Mouse (Mus musculus) limb, embryonic 12.5 days (tissue): ENCODE data around the gene Afdn. TPM values are rescaled to one million over a fixed set of nuclear protein-coding genes. Genes with fewer than 3 reads are reported as not detected.

Experiments
- ATAC-seq: fragments of 200-750 bp; cut with Nextera tagmentation; 2 replicates; pipeline ENCODE4 v1.8.0; 2017; ENCODE audit warnings: low read depth, moderate TSS enrichment; ENCODE audit not compliant: insufficient number of reproducible peaks, insufficient read depth, low FRiP score, low TSS enrichment
- H3K27ac ChIP-seq: fragments of 300-500 bp; sonication (generic); 2 replicates; pipeline ENCODE4 v1.5.1; 2016; ENCODE audit warnings: mild to moderate bottlenecking, moderate library complexity
- H3K27me3 ChIP-seq: fragments of 300-500 bp; sonication (generic); 2 replicates; pipeline ENCODE4 v1.6.1; 2016; ENCODE audit warnings: mild to moderate bottlenecking, moderate library complexity
- H3K36me3 ChIP-seq: fragments of 300-500 bp; sonication (generic); 2 replicates; pipeline ENCODE4 v1.6.1; 2016; ENCODE audit warnings: mild to moderate bottlenecking, moderate library complexity
- H3K4me1 ChIP-seq: fragments of 300-500 bp; sonication (generic); replicated peaks from 2 replicates; pipeline ENCODE4 v1.6.1; 2016
- H3K4me2 ChIP-seq: fragments of 300-500 bp; sonication (generic); 2 replicates; pipeline ENCODE4 v1.6.1; 2016; ENCODE audit warnings: mild to moderate bottlenecking, moderate library complexity
- H3K4me3 ChIP-seq: fragments of 300-500 bp; sonication (generic); replicated peaks from 2 replicates; pipeline ENCODE4 v1.5.1; 2016; ENCODE audit warnings: mild to moderate bottlenecking
- H3K9ac ChIP-seq: fragments of 300-500 bp; sonication (generic); replicated peaks from 2 replicates; pipeline ENCODE4 v1.6.1; 2016; ENCODE audit warnings: mild to moderate bottlenecking, moderate library complexity
- H3K9me3 ChIP-seq: fragments of 300-500 bp; sonication (generic); 2 replicates; pipeline ENCODE4 v1.6.1; 2016; ENCODE audit warnings: mild to moderate bottlenecking, moderate library complexity
- WGBS: fragments of 180-500 bp; shearing (Covaris S2); methylation state at CpG from one replicate; pipeline ENCODE4 v1.1.7; 2016; 5-methylcytosine and 5-hydroxymethylcytosine counted together
- polyA plus RNA-seq: library from polyadenylated mRNA; unstranded; fragments of >200 nt; fragmentation: Nextera tagmentation; extraction: Ambion mirVana; gene quantifications from 2 replicates; pipeline ENCODE4 v1.2.1, GENCODE M21; 2016

Afdn gene
- polyA plus RNA-seq, 1 experiment from 2014 or later: 76.5 TPM

DNA sequence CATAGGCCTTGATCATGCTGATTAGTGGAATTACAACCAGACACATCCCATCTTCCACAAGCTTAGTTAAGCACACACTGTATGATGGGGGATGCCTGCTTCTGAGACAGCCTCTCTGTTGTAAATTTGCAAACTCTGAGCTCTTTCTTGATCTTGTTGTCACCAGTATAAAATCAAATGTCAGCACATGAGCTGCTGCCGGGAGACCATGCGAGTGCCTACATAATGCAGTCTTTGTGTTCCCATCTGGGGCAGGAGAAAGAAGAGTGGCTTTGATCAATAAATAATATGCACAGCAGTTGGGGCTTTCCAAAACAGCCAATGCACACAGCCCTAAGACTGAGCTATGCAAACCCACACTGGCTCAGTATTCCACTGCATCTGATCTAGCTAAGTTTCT lies 37.9 kb upstream of the Afdn start:
- WGBS: 45% methylated on average over 2 of the region's 2 CpGs

DNA sequence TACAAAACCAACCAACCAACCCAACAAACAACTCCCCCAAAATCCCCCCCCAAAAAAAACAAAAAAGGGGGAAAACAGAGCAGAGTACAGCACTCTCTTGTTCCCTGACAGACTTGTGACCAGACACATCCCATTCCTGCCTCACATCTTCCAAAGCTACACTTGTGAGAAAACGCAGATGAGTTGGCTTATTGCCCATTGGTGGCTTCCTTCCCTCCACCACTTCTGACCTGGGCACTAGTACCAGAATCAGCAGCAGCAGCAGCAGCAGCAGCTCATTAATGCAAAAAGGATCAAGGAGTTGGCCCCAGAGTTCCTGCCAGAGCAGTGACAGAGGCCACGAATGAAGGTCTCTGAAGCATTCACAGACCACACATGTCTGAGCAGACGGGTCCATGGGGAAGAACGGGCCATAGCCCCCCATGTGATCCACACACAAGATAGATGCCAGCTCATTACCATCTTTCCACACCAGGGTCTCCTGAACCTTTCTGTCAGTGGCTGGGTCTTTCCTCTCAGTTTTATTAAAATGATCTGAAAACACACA lies 35.3 kb upstream of the Afdn start:
- Histone ChIP-seq H3K9ac (no peak overlapping the region), H3K27me3 (no peaks in the 10 kb centered on the region), H3K9me3 (no peaks in the 10 kb centered on the region), H3K4me3 (no peak overlapping the region), H3K36me3 (no peaks in the 10 kb centered on the region), H3K4me1 (0 out of 2 replicates have a peak, but pooled peaks cover 3% of the 10 kb centered on the region), H3K4me2 (no peak overlapping the region), H3K27ac (no peak overlapping the region)
- no peak for ATAC-seq
- WGBS: 54% methylated on average over 4 of the region's 4 CpGs

More for the DNA sequence above, 37.9 kb upstream of the Afdn start:
- ATAC-seq: no peak
- Histone ChIP-seq H3K36me3 (no peaks in the 10 kb centered on the region), H3K4me2 (no peak overlapping the region), H3K27me3 (no peaks in the 10 kb centered on the region), H3K9me3 (no peaks in the 10 kb centered on the region), H3K27ac (no peak overlapping the region), H3K9ac (no peak overlapping the region), H3K4me3 (no peak overlapping the region), H3K4me1 (0 out of 2 replicates have a peak, but pooled peaks cover 3% of the 10 kb centered on the region)

DNA sequence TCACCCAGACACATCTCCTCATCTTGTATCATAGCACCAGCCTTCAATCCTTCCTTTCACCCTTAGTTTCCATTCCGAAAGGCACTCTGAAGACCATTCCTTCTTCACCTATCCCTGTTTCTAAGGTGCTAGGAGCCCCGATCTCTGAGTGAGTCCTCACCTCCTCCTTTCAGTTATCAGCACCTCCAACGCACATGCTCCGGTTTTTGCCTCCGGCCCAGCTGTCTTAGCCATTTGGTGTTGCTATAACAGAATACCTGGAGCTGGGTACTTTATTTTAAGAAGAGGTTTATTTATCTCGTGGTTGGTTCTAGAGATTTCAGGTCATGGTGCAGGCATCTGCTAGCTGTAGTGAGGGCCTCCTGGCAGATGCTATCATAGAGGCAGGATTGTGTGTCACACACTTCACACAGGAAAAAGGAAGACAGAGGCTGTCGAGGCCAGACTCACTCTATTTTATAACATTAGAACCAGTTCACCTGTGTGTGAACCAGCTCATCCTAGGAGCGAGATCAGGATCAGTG lies 33.4 kb upstream of the Afdn start:
- Histone ChIP-seq H3K9ac (no peak overlapping the region), H3K4me1 (peaks cover 7% of the 10 kb centered on the region), H3K9me3 (no peaks in the 10 kb centered on the region), H3K27ac (no peak overlapping the region), H3K27me3 (no peaks in the 10 kb centered on the region), H3K36me3 (no peaks in the 10 kb centered on the region), H3K4me3 (no peak overlapping the region), H3K4me2 (no peak overlapping the region)
- WGBS: 91% methylated on average over 8 of the region's 8 CpGs
- ATAC-seq: no peak

DNA sequence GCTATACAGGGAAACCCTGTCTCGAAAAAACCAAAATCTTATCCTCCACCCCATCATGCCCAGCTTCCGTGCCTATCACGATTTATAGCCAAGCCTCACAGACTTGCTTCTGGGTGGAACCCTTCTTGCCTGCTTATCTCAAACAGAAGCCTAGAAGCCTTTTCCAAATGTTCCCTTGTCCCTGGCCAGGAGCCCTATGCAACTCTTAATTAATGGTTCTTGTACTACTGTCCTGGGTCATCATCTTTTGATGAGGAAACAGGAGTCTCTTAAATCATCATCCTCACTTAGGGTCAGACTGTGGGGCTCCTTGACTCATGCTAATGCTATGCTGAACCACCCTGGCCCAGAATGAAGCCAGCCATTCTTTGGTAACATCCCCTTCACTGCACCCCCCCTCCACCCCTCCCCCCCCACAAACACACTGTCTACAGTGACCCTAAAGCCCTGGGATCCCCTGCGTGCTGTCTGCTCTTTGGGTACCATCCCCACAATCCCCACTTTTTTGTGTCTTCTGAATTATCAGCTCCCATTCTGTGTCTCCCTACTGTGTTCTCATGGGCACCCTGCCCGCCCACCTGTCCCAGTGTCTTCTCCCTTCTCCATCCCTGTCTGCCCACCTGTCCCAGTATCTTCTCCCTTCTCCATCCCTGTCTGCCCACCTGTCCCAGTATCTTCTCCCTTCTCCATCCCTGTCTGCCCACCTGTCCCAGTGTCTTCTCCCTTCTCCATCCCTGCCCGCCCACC lies 29.2 kb upstream of the Afdn start:
- Histone ChIP-seq H3K27ac (no peak overlapping the region), H3K36me3 (no peaks in the 10 kb centered on the region), H3K9ac (no peak overlapping the region), H3K27me3 (0 out of 2 replicates have a peak, but pooled peaks cover 2% of the 10 kb centered on the region), H3K4me2 (no peak overlapping the region), H3K4me1 (peaks cover 12% of the 10 kb centered on the region), H3K9me3 (no peaks in the 10 kb centered on the region), H3K4me3 (no peak overlapping the region)
- no peak for ATAC-seq
- 91% methylated on average over 6 of the region's 6 CpGs for WGBS

DNA sequence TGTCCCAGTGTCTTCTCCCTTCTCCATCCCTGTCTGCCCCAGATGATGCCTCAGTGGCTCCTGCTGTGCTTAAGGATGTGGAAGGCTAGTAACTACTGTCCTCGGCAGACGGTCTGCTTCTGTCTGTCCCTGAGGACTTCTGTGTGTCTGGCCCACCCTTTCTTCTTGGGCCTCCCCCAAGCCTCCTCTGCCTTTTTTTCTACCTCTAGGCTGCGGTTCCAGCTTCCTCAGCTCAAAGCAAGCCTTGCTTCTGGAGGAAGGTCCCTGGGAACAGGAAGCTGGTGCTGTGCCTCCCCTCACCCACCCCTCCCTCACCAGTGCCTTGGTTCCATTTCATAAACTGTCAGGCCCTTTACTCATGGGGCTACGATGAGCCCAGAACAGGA lies 28.6 kb upstream of the Afdn start:
- 51% methylated on average over 4 of the region's 4 CpGs for WGBS
- no peaks in the 10 kb centered on the region for H3K36me3 ChIP-seq
- ATAC-seq: no peak
- H3K4me1 ChIP-seq: peaks cover 12% of the 10 kb centered on the region
- H3K4me3 ChIP-seq: no peak overlapping the region
- H3K9ac ChIP-seq: no peak overlapping the region
- H3K9me3 ChIP-seq: no peaks in the 10 kb centered on the region
- H3K4me2 ChIP-seq: no peak overlapping the region
- H3K27ac ChIP-seq: no peak overlapping the region
- H3K27me3 ChIP-seq: 0 out of 2 replicates have a peak, but pooled peaks cover 2% of the 10 kb centered on the region

DNA sequence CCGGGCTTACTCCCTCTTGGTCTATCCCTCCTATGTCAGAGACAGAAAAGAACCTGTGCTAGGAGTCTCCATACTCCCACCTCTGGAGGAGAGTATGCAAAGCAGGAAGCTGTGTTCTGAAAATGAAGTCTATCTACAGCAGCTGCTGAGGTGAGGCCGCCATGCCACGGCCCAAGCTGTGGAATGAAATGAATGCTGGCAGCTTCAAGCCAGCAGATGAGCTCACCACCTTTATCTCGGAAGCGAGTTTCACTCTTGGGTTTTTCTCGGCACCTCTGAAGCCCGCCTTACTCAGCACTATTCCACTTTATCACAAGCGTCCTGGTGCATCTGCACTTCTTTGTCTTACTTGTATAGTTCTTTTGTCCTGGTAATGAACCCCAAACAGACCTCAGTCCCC lies 27.7 kb upstream of the Afdn start:
- no peak overlapping the region for H3K4me2 ChIP-seq
- H3K4me3 ChIP-seq: no peak overlapping the region
- H3K36me3 ChIP-seq: no peaks in the 10 kb centered on the region
- no peak for ATAC-seq
- peaks cover 12% of the 10 kb centered on the region for H3K4me1 ChIP-seq
- no peak overlapping the region for H3K27ac ChIP-seq
- H3K27me3 ChIP-seq: 0 out of 2 replicates have a peak, but pooled peaks cover 2% of the 10 kb centered on the region
- H3K9me3 ChIP-seq: no peaks in the 10 kb centered on the region
- no peak overlapping the region for H3K9ac ChIP-seq
- WGBS: 54% methylated on average over 8 of the region's 8 CpGs

DNA sequence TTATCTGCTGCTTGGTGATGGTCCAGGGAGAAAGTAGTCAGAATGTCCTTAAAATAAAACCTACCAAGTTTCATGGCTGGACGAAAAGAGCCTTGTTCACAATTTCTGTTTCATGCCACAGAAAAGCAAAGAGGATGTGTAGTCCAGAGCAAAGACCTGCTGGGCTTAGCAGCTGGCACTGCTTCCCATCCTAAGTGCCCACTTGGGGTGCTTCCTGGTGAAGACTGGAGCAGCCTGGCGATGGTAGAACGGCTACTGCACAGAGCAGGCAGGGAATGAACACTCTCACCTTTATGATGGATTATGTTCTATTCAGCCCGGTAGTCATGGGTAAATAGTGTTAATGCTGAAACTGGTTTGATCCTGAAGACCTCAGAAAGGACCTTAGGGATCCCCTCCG lies 26.4 kb upstream of the Afdn start:
- Histone ChIP-seq H3K36me3 (no peaks in the 10 kb centered on the region), H3K27ac (no peak overlapping the region), H3K9me3 (no peaks in the 10 kb centered on the region), H3K9ac (no peak overlapping the region), H3K4me1 (peaks cover 12% of the 10 kb centered on the region), H3K4me2 (no peak overlapping the region), H3K4me3 (no peak overlapping the region), H3K27me3 (0 out of 2 replicates have a peak, but pooled peaks cover 2% of the 10 kb centered on the region)
- 90% methylated on average over 5 of the region's 5 CpGs for WGBS
- ATAC-seq: no peak

DNA sequence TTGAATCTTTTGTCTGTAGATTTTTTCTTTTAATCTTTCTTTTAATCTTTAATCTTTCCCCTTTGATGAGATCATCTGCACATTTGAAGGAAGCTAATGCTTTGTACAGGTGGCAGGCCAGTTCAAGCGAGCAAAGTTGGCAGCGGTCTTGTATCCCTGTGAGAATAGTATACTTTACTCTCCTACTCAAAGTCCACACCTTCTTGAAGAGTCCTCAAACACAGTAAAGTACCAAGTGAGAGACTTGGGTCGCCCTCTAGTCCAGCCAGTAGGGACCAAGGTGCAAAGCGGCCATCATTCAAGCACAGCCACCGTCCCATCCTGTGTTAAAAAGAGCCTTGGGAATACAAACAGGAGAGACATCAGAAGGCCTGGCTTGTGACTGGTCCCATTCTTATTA lies 25.3 kb upstream of the Afdn start:
- H3K27ac ChIP-seq: no peak overlapping the region
- H3K9ac ChIP-seq: no peak overlapping the region
- no peaks in the 10 kb centered on the region for H3K36me3 ChIP-seq
- no peak for ATAC-seq
- H3K4me3 ChIP-seq: no peak overlapping the region
- WGBS: 88% methylated on average over 5 of the region's 5 CpGs
- H3K4me2 ChIP-seq: no peak overlapping the region
- 0 out of 2 replicates have a peak, but pooled peaks cover 2% of the 10 kb centered on the region for H3K27me3 ChIP-seq
- H3K9me3 ChIP-seq: no peaks in the 10 kb centered on the region
- H3K4me1 ChIP-seq: peaks cover 12% of the 10 kb centered on the region

DNA sequence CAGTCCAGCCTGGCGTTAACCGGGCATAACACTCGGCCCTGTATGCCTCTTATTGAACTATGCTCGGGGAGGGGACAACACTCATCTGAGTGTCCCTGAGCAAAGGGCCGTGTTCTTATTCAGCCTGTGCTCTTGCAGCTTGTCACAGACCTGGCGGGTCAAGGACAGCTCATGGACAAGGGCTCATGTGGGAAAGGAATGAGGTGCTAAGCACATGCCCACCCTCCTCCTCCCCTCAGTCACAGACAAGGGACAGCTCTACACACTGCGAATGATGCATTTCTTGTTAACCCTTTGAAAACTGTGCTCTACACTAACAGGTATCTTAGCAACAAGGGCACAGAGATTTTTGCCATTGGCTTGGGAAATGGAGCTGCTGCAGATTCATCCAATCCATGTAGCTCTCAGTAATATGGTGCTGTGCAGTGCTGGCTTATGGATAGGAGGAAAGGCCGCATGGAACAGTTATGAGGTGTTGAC lies 24.5 kb upstream of the Afdn start:
- no peaks in the 10 kb centered on the region for H3K9me3 ChIP-seq
- no peak overlapping the region for H3K27ac ChIP-seq
- no peak overlapping the region for H3K9ac ChIP-seq
- no peak for ATAC-seq
- 70% methylated on average over 8 of the region's 8 CpGs for WGBS
- H3K4me3 ChIP-seq: no peak overlapping the region
- H3K36me3 ChIP-seq: no peaks in the 10 kb centered on the region
- no peak overlapping the region for H3K4me2 ChIP-seq
- 0 out of 2 replicates have a peak, but pooled peaks cover 2% of the 10 kb centered on the region for H3K27me3 ChIP-seq
- H3K4me1 ChIP-seq: peaks cover 15% of the 10 kb centered on the region

DNA sequence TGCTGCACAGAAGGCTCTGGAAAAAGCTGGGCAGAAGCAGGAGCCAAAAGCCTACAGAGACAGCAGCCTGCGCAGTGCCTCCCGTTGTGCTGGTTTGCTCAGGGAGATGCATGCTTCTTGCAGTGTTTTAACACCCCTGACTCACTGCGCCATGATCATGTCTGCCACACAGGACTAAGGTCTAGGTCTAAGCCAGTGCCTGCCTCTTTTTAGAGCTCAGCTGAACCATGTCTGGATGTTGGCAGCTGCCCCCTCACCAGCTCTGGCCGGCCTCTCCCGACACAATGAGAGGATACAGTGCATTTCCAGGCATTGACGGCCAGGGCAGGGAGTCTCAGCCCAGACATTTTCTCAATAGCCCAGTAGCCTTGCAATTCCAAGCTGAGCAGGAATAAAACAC lies 23.0 kb upstream of the Afdn start:
- Histone ChIP-seq H3K27me3 (0 out of 2 replicates have a peak, but pooled peaks cover 2% of the 10 kb centered on the region), H3K4me3 (no peak overlapping the region), H3K36me3 (no peaks in the 10 kb centered on the region), H3K4me2 (no peak overlapping the region), H3K9ac (no peak overlapping the region), H3K4me1 (peaks cover 16% of the 10 kb centered on the region), H3K27ac (0 out of 2 replicates have a peak overlapping the region, but pooled peaks have one; percentile 23), H3K9me3 (no peaks in the 10 kb centered on the region)
- WGBS: 73% methylated on average over 6 of the region's 6 CpGs
- ATAC-seq: no peak

DNA sequence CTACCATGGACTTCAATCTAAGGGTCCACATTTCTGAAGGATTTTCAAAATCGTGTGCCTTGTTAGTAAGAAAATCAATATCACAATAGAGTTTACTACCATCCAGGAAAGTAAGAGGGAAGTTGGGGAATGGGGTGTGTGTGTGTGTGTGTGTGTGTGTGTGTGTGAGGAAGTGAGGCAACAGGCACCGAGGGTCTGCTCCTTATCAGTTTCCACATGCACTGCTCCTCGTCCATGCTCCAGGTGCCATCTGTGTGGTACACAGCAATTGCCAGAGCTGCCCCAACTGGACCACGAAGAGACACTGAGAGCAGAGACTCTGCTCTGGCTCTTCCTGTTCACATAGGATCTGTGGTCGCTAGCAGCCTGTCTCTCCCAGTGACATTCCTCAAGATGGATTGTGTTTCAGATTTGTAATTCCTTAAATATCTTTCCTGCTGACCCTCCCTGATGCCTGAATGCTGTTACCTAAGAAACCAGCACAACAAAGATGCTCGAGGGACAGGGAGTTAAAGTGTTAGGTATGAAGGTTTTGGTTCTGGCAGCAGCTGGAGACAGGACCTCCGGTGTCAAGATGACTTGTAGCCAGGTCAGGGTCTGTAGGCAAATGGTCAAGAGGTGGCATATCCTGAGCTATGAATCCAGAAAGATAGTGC lies 22.1 kb upstream of the Afdn start:
- peaks cover 21% of the 10 kb centered on the region for H3K4me1 ChIP-seq
- 62% methylated on average over 7 of the region's 7 CpGs for WGBS
- H3K36me3 ChIP-seq: no peaks in the 10 kb centered on the region
- no peaks in the 10 kb centered on the region for H3K27me3 ChIP-seq
- H3K4me3 ChIP-seq: no peak overlapping the region
- no peak overlapping the region for H3K27ac ChIP-seq
- no peak overlapping the region for H3K4me2 ChIP-seq
- no peak for ATAC-seq
- H3K9me3 ChIP-seq: no peaks in the 10 kb centered on the region
- no peak overlapping the region for H3K9ac ChIP-seq
